Mouse (Mus musculus): ENCODE measurements around the gene Atxn2.

DNA sequence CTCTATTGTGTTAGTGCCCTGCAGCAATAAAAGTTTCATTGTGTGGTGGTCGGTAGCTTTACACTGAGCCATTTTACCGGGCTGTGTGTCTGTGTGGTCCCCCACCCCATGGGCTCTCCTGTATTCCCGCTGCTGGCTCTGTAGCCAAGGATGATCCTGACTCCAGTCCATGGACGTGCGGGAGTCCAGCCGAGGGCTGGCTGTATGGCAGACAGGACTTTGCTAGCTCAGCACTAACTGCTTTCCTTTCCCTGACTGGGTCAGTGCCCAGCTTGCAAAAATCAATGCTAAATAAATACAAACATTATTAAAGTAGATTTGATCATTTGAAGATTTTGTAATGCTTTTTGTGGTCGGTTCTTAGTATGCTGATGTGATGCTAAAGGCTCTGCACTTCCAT is 50.3 kb downstream of the Atxn2 start:
- TF ChIP-seq CTCF (IDR thresholded peaks at IDR 0.05) (no peak), EP300 (IDR thresholded peaks at IDR 0.05) (no peak)
